ENCODE assay signal across 8 mouse cellular contexts in the genomic region with DNA sequence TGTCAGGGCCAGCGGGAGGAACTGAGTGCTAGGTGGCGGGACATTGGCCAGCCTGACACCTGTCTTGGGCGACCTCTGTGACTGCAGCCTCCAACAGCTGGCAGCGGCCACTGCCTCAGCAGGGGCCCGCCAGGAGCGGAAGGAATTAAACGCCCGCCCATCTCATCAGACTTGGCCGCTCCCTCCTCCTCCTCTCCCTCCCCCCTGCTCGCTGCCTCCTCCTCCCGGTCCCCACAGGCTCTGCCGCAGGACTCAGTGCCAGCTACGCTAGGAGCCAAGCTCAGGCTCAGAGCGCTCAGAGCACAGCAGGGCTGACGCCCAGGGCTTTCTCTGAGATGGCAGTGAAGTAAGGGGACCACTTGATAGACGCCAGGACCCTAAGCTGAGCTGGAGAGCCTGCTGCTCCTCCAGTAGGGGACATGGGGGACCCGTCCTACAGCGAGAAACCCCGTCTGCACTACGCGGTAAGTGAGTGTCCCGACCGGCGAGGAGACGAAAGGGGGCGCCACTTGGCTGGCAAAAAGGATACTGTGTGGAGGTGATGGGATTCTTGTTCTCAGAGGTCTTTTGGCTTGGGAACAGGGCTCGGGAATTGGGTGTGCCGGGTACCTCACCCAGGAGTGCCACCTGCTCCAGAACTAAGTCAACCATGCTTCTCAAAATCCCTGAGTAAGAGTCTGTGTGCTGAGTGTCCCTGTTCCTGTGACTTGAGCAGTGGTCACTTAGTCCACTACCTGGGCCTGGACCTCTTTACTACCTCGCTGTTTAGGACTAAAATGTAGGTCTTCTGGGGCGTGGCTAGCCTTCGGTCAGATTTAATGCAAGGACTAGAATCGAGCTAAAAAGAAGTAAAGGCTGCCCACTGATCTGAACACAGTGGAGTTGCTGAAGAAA.
DNase-seq lines count a peak whose midpoint lies in the region; ATAC-seq lines count a peak whose summit lies in the region.

No protein-coding gene starts in this region.

- H3K4me2 ChIP-seq in forebrain, embryonic 11.5 days (ENCODE audit: low read depth, low read length, severe bottlenecking), result peak overlapping the region; percentile 44
- peak overlapping the region; percentile 65 for H3K4me2 ChIP-seq in heart, embryonic 16.5 days (ENCODE audit: low read depth, low read length)
- peak overlapping the region; percentile 74 for H3K4me2 ChIP-seq in liver, embryonic 13.5 days

- DNase-seq in c-Kit-positive CD71-positive TER-119-positive erythroid progenitor cells, embryonic 14.5 days (ENCODE audit: low spot score), result peak; percentile 67
- peak; percentile 75 for DNase-seq in forebrain, embryonic 11.5 days (ENCODE audit: low spot score)
- DNase-seq in kidney, postnatal 25 days, result peak; percentile 82 to 90
- peak; percentile 64 for DNase-seq in liver, embryonic 13.5 days
- peak; percentile 25 for DNase-seq in naive thymus-derived CD4-positive, alpha-beta T cell, adult 2 months (ENCODE audit: low read depth)
- DNase-seq in splenic B cell, adult 2 months (ENCODE audit: low read depth, low spot score), result peak; percentile 70

- WGBS in forebrain, embryonic 11.5 days, result 21% methylated on average over 32 of the region's 32 CpGs
- WGBS in heart, embryonic 16.5 days, result 20% methylated on average over 30 of the region's 32 CpGs
- 10% methylated on average over 32 of the region's 32 CpGs for WGBS in liver, embryonic 13.5 days (ENCODE audit: insufficient replicate concordance)

- peak overlapping the region; percentile 27; the same call in 1 of the 2 replicates for H3K9ac ChIP-seq in forebrain, embryonic 11.5 days (ENCODE audit: low read length)
- peak overlapping the region; percentile 53; the same call in 1 of the 2 replicates for H3K9ac ChIP-seq in heart, embryonic 16.5 days (ENCODE audit: low read length)
- H3K9ac ChIP-seq in liver, embryonic 13.5 days, result peak overlapping the region; percentile 69

- H3K4me3 ChIP-seq in forebrain, embryonic 11.5 days (ENCODE audit: low read depth, low read length), result peak overlapping the region; percentile 33
- peak overlapping the region; percentile 53 for H3K4me3 ChIP-seq in heart, embryonic 16.5 days (ENCODE audit: low read length)
- peak overlapping the region; percentile 63 for H3K4me3 ChIP-seq in liver, embryonic 13.5 days (replicated peaks)

- H3K36me3 ChIP-seq in forebrain, embryonic 11.5 days (ENCODE audit: control insufficient read depth, insufficient read depth, low read length), result no peaks in the 10 kb centered on the region
- H3K36me3 ChIP-seq in heart, embryonic 16.5 days (ENCODE audit: control insufficient read depth, insufficient read depth), result no peaks in the 10 kb centered on the region
- no peaks in the 10 kb centered on the region for H3K36me3 ChIP-seq in liver, embryonic 13.5 days
- H3K36me3 ChIP-seq in splenic B cell, adult 2 months (ENCODE audit: control insufficient read depth, insufficient read depth, low read length, poor library complexity, severe bottlenecking), result no peaks in the 10 kb centered on the region

- no peaks in the 10 kb centered on the region for H3K4me1 ChIP-seq in forebrain, embryonic 11.5 days (replicated peaks; ENCODE audit: control insufficient read depth, insufficient read depth, low read length)
- H3K4me1 ChIP-seq in heart, embryonic 16.5 days (ENCODE audit: control insufficient read depth, insufficient read depth, low read length), result no peaks in the 10 kb centered on the region
- H3K4me1 ChIP-seq in liver, embryonic 13.5 days (replicated peaks), result peaks cover 12% of the 10 kb centered on the region; the same call in 1 of the 2 replicates

- H3K27me3 ChIP-seq in forebrain, embryonic 11.5 days (ENCODE audit: control insufficient read depth, insufficient read depth, low read length), result peaks cover 7% of the 10 kb centered on the region; the same call in 1 of the 2 replicates
- H3K27me3 ChIP-seq in heart, embryonic 16.5 days (ENCODE audit: control insufficient read depth, insufficient read depth, low read length), result no peaks in the 10 kb centered on the region
- H3K27me3 ChIP-seq in liver, embryonic 13.5 days, result no peaks in the 10 kb centered on the region
- no peaks in the 10 kb centered on the region for H3K27me3 ChIP-seq in splenic B cell, adult 2 months (ENCODE audit: control insufficient read depth, insufficient read depth, low read length, poor library complexity, severe bottlenecking)

- ATAC-seq in CD4-positive, CD25-positive, alpha-beta regulatory T cell, adult 4 months, result peak; percentile 45
- peak; percentile 97 for ATAC-seq in forebrain, embryonic 11.5 days (replicated peaks; ENCODE audit: low FRiP score)
- peak; percentile 92 for ATAC-seq in heart, embryonic 16.5 days (replicated peaks; ENCODE audit: extremely low read depth, insufficient read depth, low FRiP score)
- ATAC-seq in liver, embryonic 13.5 days (ENCODE audit: low read depth), result peak; percentile 97

- no peaks in the 10 kb centered on the region for H3K9me3 ChIP-seq in forebrain, embryonic 11.5 days (ENCODE audit: control insufficient read depth, low read length)
- no peaks in the 10 kb centered on the region for H3K9me3 ChIP-seq in heart, embryonic 16.5 days (replicated peaks; ENCODE audit: control insufficient read depth, low read length)
- no peaks in the 10 kb centered on the region for H3K9me3 ChIP-seq in liver, embryonic 13.5 days (replicated peaks)

- H3K27ac ChIP-seq in forebrain, embryonic 11.5 days (ENCODE audit: low read depth, low read length), result no peak overlapping the region
- no peak overlapping the region for H3K27ac ChIP-seq in heart, embryonic 16.5 days (ENCODE audit: low read length)
- H3K27ac ChIP-seq in liver, embryonic 13.5 days, result 0 out of 2 replicates have a peak overlapping the region, but pooled peaks have one; percentile 47

Comparison
In these comparisons a context has a peak if more than half of its experiments do, and no peak if none do; other contexts are left out.
1. ATAC-seq: peak in every context shown above with its lines; median percentile 97 in forebrain, embryonic 11.5 days; 97 in liver, embryonic 13.5 days; 92 in heart, embryonic 16.5 days; 45 in CD4-positive, CD25-positive, alpha-beta regulatory T cell, adult 4 months.
2. DNase-seq: peak in every context shown above with its lines; median percentile 86 in kidney, postnatal 25 days; 75 in forebrain, embryonic 11.5 days; 70 in splenic B cell, adult 2 months; 67 in c-Kit-positive CD71-positive TER-119-positive erythroid progenitor cells, embryonic 14.5 days; 64 in liver, embryonic 13.5 days; 25 in naive thymus-derived CD4-positive, alpha-beta T cell, adult 2 months.